Mouse (Mus musculus) forebrain, embryonic 15.5 days (tissue): Measurements from ENCODE around the gene Pfdn5. TPM values are rescaled to one million over a fixed set of nuclear protein-coding genes. Genes with fewer than 3 reads are reported as not detected.
A peak's percentile ranks its signal among the peaks of the same experiment; 100 is the strongest.
"Not testable (repeated sequence)": the region's sequence is repeated elsewhere in the genome, so short reads cannot be mapped to it uniquely, and the experiment has no call there.

Experiments
- ATAC-seq: fragments of 200-750 bp; cut with Nextera tagmentation; replicated peaks from 2 replicates; pipeline ENCODE4 v1.8.0; 2017; ENCODE audit warnings: mild to moderate bottlenecking, moderate TSS enrichment, moderate library complexity
- H3K27ac ChIP-seq: fragments of 300-500 bp; sonication (generic); replicated peaks from 2 replicates; pipeline ENCODE4 v1.5.1; 2015; ENCODE audit warnings: mild to moderate bottlenecking, inconsistent platforms
- H3K27me3 ChIP-seq: fragments of 300-500 bp; sonication (generic); 2 replicates; pipeline ENCODE4 v1.6.1; 2015; ENCODE audit warnings: inconsistent platforms
- H3K36me3 ChIP-seq: fragments of 300-500 bp; sonication (generic); 2 replicates; pipeline ENCODE4 v1.6.1; 2015; ENCODE audit warnings: mild to moderate bottlenecking, inconsistent platforms
- H3K4me1 ChIP-seq: fragments of 300-500 bp; sonication (generic); 2 replicates; pipeline ENCODE4 v1.6.1; 2015; ENCODE audit warnings: inconsistent platforms
- H3K4me2 ChIP-seq: fragments of 300-500 bp; sonication (generic); replicated peaks from 2 replicates; pipeline ENCODE4 v1.6.1; 2015; ENCODE audit warnings: mild to moderate bottlenecking, inconsistent platforms
- H3K4me3 ChIP-seq: fragments of 300-500 bp; sonication (generic); 2 replicates; pipeline ENCODE4 v1.5.1; 2015; ENCODE audit warnings: mild to moderate bottlenecking, inconsistent platforms
- H3K9ac ChIP-seq: fragments of 300-500 bp; sonication (generic); replicated peaks from 2 replicates; pipeline ENCODE4 v1.6.1; 2015; ENCODE audit warnings: mild to moderate bottlenecking, inconsistent platforms
- H3K9me3 ChIP-seq: fragments of 300-500 bp; sonication (generic); 2 replicates; pipeline ENCODE4 v1.6.1; 2016; ENCODE audit warnings: inconsistent platforms
- WGBS: fragments of 180-500 bp; shearing (Covaris S2); methylation state at CpG from one replicate; pipeline ENCODE4 v1.1.7; 2015; ENCODE audit warnings: mixed read lengths; 5-methylcytosine and 5-hydroxymethylcytosine counted together
- polyA plus RNA-seq: library from polyadenylated mRNA; unstranded; fragments of >200 nt; fragmentation: Nextera tagmentation; extraction: Ambion mirVana; gene quantifications from 2 replicates; pipeline ENCODE4 v1.2.1, GENCODE M21; 2015

Gene Pfdn5
- polyA plus RNA-seq, 1 experiment from 2014 or later = 467 TPM

DNA sequence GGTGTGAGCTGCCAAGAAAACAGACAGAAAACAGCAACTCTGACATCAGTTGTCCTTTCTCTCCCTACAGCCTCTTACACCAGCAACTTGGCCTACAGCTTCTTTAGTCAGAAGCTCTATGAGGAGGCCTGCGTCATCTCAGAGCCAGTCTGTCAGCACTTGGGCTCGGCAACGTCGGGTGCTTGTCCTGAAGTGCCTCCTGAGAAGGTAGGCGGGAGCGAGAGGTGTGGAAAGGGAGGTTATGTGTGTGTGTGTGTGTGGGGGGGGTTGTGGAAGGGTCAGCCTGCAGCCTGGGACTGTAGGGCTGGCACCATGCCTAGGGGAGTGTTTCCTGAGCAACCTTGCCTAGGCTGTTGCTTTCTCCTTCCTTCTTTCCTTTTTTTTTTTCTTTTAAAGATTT, 23.4 kb upstream of the Pfdn5 start:
- WGBS = 89% methylated on average over 6 of the region's 6 CpGs
- H3K9me3 ChIP-seq = no peaks in the 10 kb centered on the region
- no peak overlapping the region for H3K27ac ChIP-seq
- no peak overlapping the region for H3K4me3 ChIP-seq
- peaks cover 7% of the 10 kb centered on the region for H3K36me3 ChIP-seq
- no peak overlapping the region for H3K9ac ChIP-seq
- ATAC-seq = no peak
- H3K4me2 ChIP-seq = no peak overlapping the region
- H3K27me3 ChIP-seq = no peaks in the 10 kb centered on the region
- no peaks in the 10 kb centered on the region for H3K4me1 ChIP-seq

GRCm38 (mm10) chr15:102308717-102309116, 17.2 kb upstream of the Pfdn5 start:
- H3K27ac ChIP-seq = no peak overlapping the region
- no peaks in the 10 kb centered on the region for H3K27me3 ChIP-seq
- no peak overlapping the region for H3K4me2 ChIP-seq
- WGBS = 86% methylated on average over 9 of the region's 9 CpGs
- H3K36me3 ChIP-seq = peaks cover 14% of the 10 kb centered on the region
- H3K9me3 ChIP-seq = no peaks in the 10 kb centered on the region
- H3K4me1 ChIP-seq = no peaks in the 10 kb centered on the region
- no peak overlapping the region for H3K4me3 ChIP-seq
- no peak overlapping the region for H3K9ac ChIP-seq
- ATAC-seq = no peak

DNA sequence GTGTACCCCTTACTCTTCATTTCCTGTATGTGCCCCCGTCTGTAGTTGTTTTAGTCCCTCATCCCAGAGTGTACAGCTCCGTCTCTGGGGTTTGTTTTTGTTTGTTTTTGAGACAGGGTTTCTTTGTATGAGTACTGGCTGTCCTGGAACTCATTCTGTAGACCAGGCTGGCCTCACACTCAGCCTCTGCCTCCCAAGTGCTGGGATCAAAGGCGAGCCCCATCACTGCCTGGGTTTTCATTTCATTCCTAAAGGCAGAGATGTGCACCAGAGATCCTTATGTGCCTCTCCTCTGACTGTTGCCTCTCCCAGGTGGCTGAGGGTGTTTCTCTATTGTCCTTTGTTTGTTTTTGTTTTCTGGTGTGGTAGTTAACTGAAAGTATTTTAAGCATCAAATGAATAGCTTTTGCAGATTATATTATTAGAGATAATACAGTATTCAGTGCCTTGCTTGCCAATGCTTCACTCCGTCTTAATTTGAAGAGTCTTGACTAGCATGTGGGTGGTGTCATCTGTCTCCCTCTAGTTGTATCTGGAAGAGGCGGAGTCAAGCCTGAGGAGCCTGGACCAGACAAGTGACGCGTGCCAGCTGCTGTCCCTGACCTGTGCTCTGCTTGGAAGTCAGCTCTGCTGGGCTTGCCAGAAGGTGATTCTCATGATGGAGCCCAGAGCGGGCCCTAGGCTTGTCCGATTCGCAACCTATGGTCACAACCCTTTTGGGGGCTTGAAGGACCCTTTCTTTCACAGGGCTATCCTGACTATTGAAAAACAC, 15.7 kb upstream of the Pfdn5 start:
- Histone ChIP-seq H3K27ac (no peak overlapping the region), H3K4me3 (no peak overlapping the region), H3K4me1 (no peaks in the 10 kb centered on the region), H3K4me2 (no peak overlapping the region), H3K36me3 (peaks cover 17% of the 10 kb centered on the region), H3K27me3 (no peaks in the 10 kb centered on the region), H3K9me3 (no peaks in the 10 kb centered on the region), H3K9ac (no peak overlapping the region)
- ATAC-seq = no peak
- 89% methylated on average over 10 of the region's 10 CpGs for WGBS

- H3K36me3 ChIP-seq = peaks cover 20% of the 10 kb centered on the region; the same call in 1 of the 2 replicates
- H3K4me3 ChIP-seq = no peak overlapping the region
- no peaks in the 10 kb centered on the region for H3K9me3 ChIP-seq
- ATAC-seq = no peak
- no peaks in the 10 kb centered on the region for H3K4me1 ChIP-seq
- no peak overlapping the region for H3K9ac ChIP-seq
- no peak overlapping the region for H3K4me2 ChIP-seq
- H3K27ac ChIP-seq = no peak overlapping the region
- no peaks in the 10 kb centered on the region for H3K27me3 ChIP-seq
These were observed 14.4 kb upstream of the Pfdn5 start for GRCm38 (mm10) chr15:102311489-102311888.

DNA sequence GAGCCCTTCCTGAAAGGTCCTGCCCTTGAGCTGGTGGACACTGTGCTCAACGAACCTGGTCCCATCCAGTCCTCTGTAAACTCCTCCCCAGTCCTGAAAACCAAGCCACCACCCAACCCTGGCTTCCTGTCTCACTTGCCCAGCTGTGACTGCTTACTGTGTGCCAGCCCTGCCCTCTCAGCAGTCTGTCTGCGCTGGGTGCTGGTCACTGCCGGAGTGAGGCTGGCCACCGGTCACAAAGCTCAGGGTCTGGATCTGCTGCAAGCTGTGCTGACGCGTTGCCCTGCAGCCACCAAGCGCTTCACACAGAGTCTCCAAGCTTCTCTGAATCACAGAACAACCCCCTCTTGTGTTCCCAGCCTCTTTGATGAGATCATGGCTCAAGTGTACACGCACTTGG, 10.6 kb upstream of the Pfdn5 start:
- H3K36me3 ChIP-seq = peaks cover 14% of the 10 kb centered on the region; the same call in 1 of the 2 replicates
- ATAC-seq = no peak
- 93% methylated on average over 8 of the region's 8 CpGs for WGBS

DNA sequence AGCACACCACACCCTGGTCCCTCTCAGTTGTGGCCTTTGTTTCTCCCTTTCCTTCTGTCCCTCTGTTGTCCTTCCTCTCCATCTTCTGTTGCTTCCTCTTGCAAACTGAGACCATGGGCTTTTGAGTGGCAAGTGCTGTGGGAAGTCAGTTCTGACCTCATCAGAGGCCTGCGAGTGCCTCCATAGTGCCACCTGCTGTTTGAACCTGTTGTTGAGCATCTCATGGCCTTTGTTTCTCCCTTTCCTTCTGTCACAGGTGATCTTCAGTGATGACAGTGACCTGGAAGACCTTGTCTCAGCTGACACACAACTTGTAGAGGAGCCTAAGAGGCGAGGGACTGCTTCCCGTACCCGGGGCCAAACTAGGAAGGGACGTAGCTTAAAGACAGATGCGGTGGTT, 9.7 kb upstream of the Pfdn5 start:
- H3K27me3 ChIP-seq = no peaks in the 10 kb centered on the region
- H3K27ac ChIP-seq = no peak overlapping the region
- no peaks in the 10 kb centered on the region for H3K9me3 ChIP-seq
- no peak overlapping the region for H3K9ac ChIP-seq
- no peaks in the 10 kb centered on the region for H3K4me1 ChIP-seq
- WGBS = 87% methylated on average over 6 of the region's 6 CpGs
- H3K4me3 ChIP-seq = no peak overlapping the region
- H3K36me3 ChIP-seq = peaks cover 14% of the 10 kb centered on the region; the same call in 1 of the 2 replicates
- no peak for ATAC-seq
- no peak overlapping the region for H3K4me2 ChIP-seq

More for the DNA sequence above, 10.6 kb upstream of the Pfdn5 start:
- H3K27ac ChIP-seq = no peak overlapping the region
- no peaks in the 10 kb centered on the region for H3K4me1 ChIP-seq
- no peaks in the 10 kb centered on the region for H3K9me3 ChIP-seq
- H3K9ac ChIP-seq = no peak overlapping the region
- H3K27me3 ChIP-seq = no peaks in the 10 kb centered on the region
- H3K4me2 ChIP-seq = no peak overlapping the region
- no peak overlapping the region for H3K4me3 ChIP-seq

- Histone ChIP-seq H3K4me2 (peak overlapping the region; percentile 66; the same call in 1 of the 2 replicates), H3K36me3 (peaks cover 16% of the 10 kb centered on the region)
- ATAC-seq = no peak
These were observed 1.1 kb upstream of the Pfdn5 start for GRCm38 (mm10) chr15:102324654-102325473.

DNA sequence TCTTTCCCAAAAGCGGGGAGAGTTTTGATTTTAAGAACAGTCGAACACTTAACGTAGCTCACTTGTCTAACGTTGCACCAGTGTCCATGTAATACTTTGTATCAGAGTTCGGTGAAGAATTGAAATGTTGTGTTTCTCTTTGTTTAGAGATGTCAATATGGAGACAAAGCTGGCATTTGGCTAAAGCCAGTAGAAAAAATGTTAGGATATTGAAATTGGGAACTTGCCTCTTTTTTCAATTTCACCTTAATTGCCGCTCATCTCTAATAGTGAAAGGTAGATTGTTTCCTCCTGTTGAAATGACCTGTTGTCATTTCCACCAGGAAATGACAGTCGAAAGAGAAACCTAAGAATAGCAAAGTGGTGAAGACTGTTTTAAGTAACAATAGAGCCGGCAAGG, 976 bp downstream of the Pfdn5 start:
- Histone ChIP-seq H3K36me3 (peaks cover 27% of the 10 kb centered on the region), H3K4me3 (peak overlapping the region; percentile 59), H3K9ac (peak overlapping the region; percentile 67), H3K4me2 (peak overlapping the region; percentile 66), H3K27ac (0 out of 2 replicates have a peak overlapping the region, but pooled peaks have one; percentile 61), H3K9me3 (no peaks in the 10 kb centered on the region), H3K27me3 (no peaks in the 10 kb centered on the region), H3K4me1 (peaks cover 19% of the 10 kb centered on the region)
- ATAC-seq = no peak
- 70% methylated on average over 8 of the region's 8 CpGs for WGBS

More at GRCm38 (mm10) chr15:102324654-102325473, 1.1 kb upstream of the Pfdn5 start:
- Histone ChIP-seq H3K9me3 (no peaks in the 10 kb centered on the region), H3K4me1 (peaks cover 13% of the 10 kb centered on the region), H3K4me3 (peak overlapping the region; percentile 59; the same call in 1 of the 2 replicates), H3K27ac (no peak overlapping the region), H3K27me3 (no peaks in the 10 kb centered on the region), H3K9ac (no peak overlapping the region)
- 81% methylated on average over 12 of the region's 12 CpGs for WGBS

GRCm38 (mm10) chr15:102331610-102332015, 5.7 kb downstream of the Pfdn5 start, which contains the start of gene Myg1:
Gene Myg1 (plus strand): TSS chr15:102331709.
- Histone ChIP-seq H3K4me1 (peaks cover 29% of the 10 kb centered on the region), H3K27me3 (no peaks in the 10 kb centered on the region), H3K9ac (peak within 1 kb of the TSS; percentile 78), H3K9me3 (no peaks in the 10 kb centered on the region), H3K4me2 (peak within 1 kb of the TSS; percentile 85), H3K4me3 (peak within 1 kb of the TSS; percentile 93), H3K27ac (peak within 1 kb of the TSS; percentile 74), H3K36me3 (peaks cover 53% of the 10 kb centered on the region)
- peak; percentile 96 for ATAC-seq
- WGBS = under 1% methylated on average over 30 of the region's 30 CpGs

- Histone ChIP-seq H3K36me3 (peaks cover 68% of the 10 kb centered on the region), H3K4me1 (peaks cover 21% of the 10 kb centered on the region), H3K27me3 (no peaks in the 10 kb centered on the region), H3K27ac (no peak overlapping the region), H3K9me3 (no peaks in the 10 kb centered on the region), H3K9ac (no peak overlapping the region), H3K4me2 (no peak overlapping the region), H3K4me3 (no peak overlapping the region)
- no peak for ATAC-seq
- WGBS = 88% methylated on average over 8 of the region's 8 CpGs
These were observed 9.3 kb downstream of the Pfdn5 start for GRCm38 (mm10) chr15:102335254-102335653.

GRCm38 (mm10) chr15:102335925-102336324, 10.0 kb downstream of the Pfdn5 start:
- not testable (repeated sequence) for H3K27ac ChIP-seq, ATAC-seq, H3K4me3 ChIP-seq, H3K9ac ChIP-seq, H3K4me2 ChIP-seq, H3K27me3 ChIP-seq, H3K9me3 ChIP-seq
- 92% methylated on average over 5 of the region's 5 CpGs for WGBS
- peaks cover 20% of the 10 kb centered on the region for H3K4me1 ChIP-seq
- peaks cover 63% of the 10 kb centered on the region for H3K36me3 ChIP-seq

DNA sequence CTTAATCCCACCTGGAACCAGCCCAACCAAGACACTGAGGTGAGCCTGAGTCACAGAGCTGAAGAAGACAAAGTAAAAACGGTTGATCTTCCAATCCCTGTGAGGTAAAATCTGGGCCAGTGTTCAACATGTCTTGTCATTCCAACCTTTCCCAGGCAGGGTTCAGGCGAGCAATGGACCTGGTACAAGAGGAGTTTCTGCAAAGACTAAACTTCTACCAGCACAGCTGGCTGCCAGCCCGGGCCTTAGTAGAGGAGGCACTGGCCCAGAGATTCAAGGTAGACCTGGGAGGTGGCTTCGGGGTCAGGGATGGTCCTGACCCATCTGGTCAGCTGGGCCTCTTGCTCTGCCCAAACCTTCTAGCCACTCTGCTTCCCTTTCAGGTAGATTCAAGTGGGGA, 11.0 kb downstream of the Pfdn5 start:
- 85% methylated on average over 4 of the region's 4 CpGs for WGBS
- no peak for ATAC-seq
- H3K27ac ChIP-seq = no peak overlapping the region
- H3K27me3 ChIP-seq = no peaks in the 10 kb centered on the region
- H3K36me3 ChIP-seq = peaks cover 63% of the 10 kb centered on the region
- no peak overlapping the region for H3K9ac ChIP-seq
- no peak overlapping the region for H3K4me2 ChIP-seq
- peaks cover 14% of the 10 kb centered on the region for H3K4me1 ChIP-seq
- no peaks in the 10 kb centered on the region for H3K9me3 ChIP-seq
- no peak overlapping the region for H3K4me3 ChIP-seq
